Mouse (Mus musculus) heart, embryonic 11.5 days (tissue): Measurements from ENCODE around the gene Hist1h4m. TPM values are rescaled to one million over a fixed set of nuclear protein-coding genes. Genes with fewer than 3 reads are reported as not detected.
"Not testable (repeated sequence)": the region's sequence is repeated elsewhere in the genome, so short reads cannot be mapped to it uniquely, and the experiment has no call there.

Experiments
- ATAC-seq: fragments of 200-750 bp; cut with Nextera tagmentation; replicated peaks from 2 replicates; pipeline ENCODE4 v1.8.0; 2017; ENCODE audit warnings: moderate library complexity; ENCODE audit not compliant: insufficient number of reproducible peaks, low FRiP score, low TSS enrichment
- H3K27ac ChIP-seq: fragments of 300-500 bp; sonication (generic); 2 replicates; pipeline ENCODE4 v1.5.1; 2014; ENCODE audit warnings: mild to moderate bottlenecking, low read depth, low read length
- H3K27me3 ChIP-seq: fragments of 300-500 bp; sonication (generic); 2 replicates; pipeline ENCODE4 v1.6.1; 2014; ENCODE audit warnings: mild to moderate bottlenecking, low read length, mixed read lengths; ENCODE audit not compliant: control insufficient read depth, insufficient read depth
- H3K36me3 ChIP-seq: fragments of 300-500 bp; sonication (generic); 2 replicates; pipeline ENCODE4 v1.6.1; 2014; ENCODE audit warnings: mild to moderate bottlenecking, low read length, moderate library complexity, mixed read lengths; ENCODE audit not compliant: control insufficient read depth, insufficient read depth
- H3K4me1 ChIP-seq: fragments of 300-500 bp; sonication (generic); 2 replicates; pipeline ENCODE4 v1.6.1; 2014; ENCODE audit warnings: low read length; ENCODE audit not compliant: control insufficient read depth, insufficient read depth
- H3K4me2 ChIP-seq: fragments of 300-500 bp; sonication (generic); 2 replicates; pipeline ENCODE4 v1.6.1; 2014; ENCODE audit warnings: mild to moderate bottlenecking, moderate library complexity
- H3K4me3 ChIP-seq: fragments of 300-500 bp; sonication (generic); 2 replicates; pipeline ENCODE4 v1.5.1; 2014; ENCODE audit warnings: low read depth, low read length
- H3K9ac ChIP-seq: fragments of 300-500 bp; sonication (generic); 2 replicates; pipeline ENCODE4 v1.6.1; 2014; ENCODE audit warnings: mild to moderate bottlenecking, low read depth, low read length, moderate library complexity
- H3K9me3 ChIP-seq: fragments of 300-500 bp; sonication (generic); replicated peaks from 2 replicates; pipeline ENCODE4 v1.6.1; 2016; ENCODE audit warnings: low read length; ENCODE audit not compliant: control insufficient read depth
- WGBS: fragments of 180-500 bp; shearing (Covaris S2); extraction: QIAGEN DNeasy Blood & Tissue Kit; methylation state at CpG from one replicate; pipeline ENCODE4 v1.1.7; 2014; ENCODE audit not compliant: insufficient replicate concordance; 5-methylcytosine and 5-hydroxymethylcytosine counted together
- polyA plus RNA-seq: library from polyadenylated mRNA; unstranded; fragments of >200 nt; fragmentation: Nextera tagmentation; extraction: Ambion mirVana; gene quantifications from 2 replicates; pipeline ENCODE4 v1.2.1, GENCODE M21; 2014

The Hist1h4m gene
- polyA plus RNA-seq, 1 experiment from 2014 or later = not detected

DNA sequence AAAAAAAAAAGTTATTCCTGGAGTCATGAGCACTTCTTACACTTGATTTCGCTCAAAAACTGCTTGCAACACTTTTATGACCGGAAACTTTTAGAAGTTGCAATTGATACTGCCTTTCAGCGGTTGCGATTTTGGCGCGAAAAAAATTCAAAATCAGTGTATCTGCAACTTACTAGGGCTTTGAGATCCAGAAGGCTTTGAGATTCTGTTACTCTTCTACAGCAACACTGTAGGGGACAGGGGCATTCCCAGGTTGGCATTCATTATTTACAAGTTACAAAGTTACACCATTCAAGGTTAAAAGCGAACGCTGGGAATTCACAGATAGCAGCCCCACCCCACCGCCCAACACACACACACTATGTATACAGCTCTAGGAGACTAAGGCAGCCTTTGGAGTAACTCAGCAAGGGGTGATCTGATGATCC is 27.8 kb upstream of the Hist1h4m start:
- 3% methylated on average over 9 of the region's 9 CpGs for WGBS
- Histone ChIP-seq H3K4me2 (peak overlapping the region; percentile 75), H3K4me1 (peaks cover 13% of the 10 kb centered on the region; the same call in 1 of the 2 replicates), H3K36me3 (no peaks in the 10 kb centered on the region), H3K4me3 (peak overlapping the region; percentile 39), H3K27ac (peak overlapping the region; percentile 82), H3K27me3 (no peaks in the 10 kb centered on the region), H3K9ac (peak overlapping the region; percentile 71), H3K9me3 (no peaks in the 10 kb centered on the region)
- ATAC-seq = no peak

DNA sequence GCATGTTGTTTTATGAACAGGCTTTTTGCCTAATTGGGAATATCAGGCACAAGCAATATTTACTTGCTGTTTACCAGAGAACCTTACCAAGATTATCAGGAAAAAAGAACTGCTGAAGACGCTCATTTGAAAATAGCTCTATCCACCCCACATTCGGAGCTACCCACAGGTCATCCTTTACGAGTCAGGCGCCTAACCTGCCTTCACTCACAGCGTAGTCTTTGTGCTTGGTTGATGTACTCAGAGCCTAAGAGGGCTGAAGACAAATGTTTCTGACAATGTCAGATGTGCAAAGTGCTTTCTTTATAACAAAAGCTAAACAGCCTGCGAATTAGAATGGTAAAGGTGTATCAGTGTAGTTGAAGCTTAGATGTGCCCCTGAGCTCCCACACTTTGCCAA is 27.2 kb upstream of the Hist1h4m start:
- Histone ChIP-seq H3K4me1 (peaks cover 13% of the 10 kb centered on the region; the same call in 1 of the 2 replicates), H3K36me3 (no peaks in the 10 kb centered on the region), H3K27me3 (no peaks in the 10 kb centered on the region), H3K9me3 (no peaks in the 10 kb centered on the region), H3K9ac (peak overlapping the region; percentile 71), H3K4me3 (no peak overlapping the region), H3K27ac (peak overlapping the region; percentile 82), H3K4me2 (peak overlapping the region; percentile 75)
- no peak for ATAC-seq
- WGBS = 39% methylated on average over 6 of the region's 6 CpGs

GRCm38 (mm10) chr13:21786189-21786898 is 25.2 kb upstream of the Hist1h4m start:
- Histone ChIP-seq H3K4me3 (peak overlapping the region; percentile 39), H3K36me3 (no peaks in the 10 kb centered on the region), H3K4me1 (peaks cover 16% of the 10 kb centered on the region), H3K27me3 (no peaks in the 10 kb centered on the region), H3K4me2 (peak overlapping the region; percentile 61), H3K9ac (peak overlapping the region; percentile 69; the same call in 1 of the 2 replicates), H3K9me3 (no peaks in the 10 kb centered on the region), H3K27ac (peak overlapping the region; percentile 84)
- 9% methylated on average over 8 of the region's 8 CpGs for WGBS
- no peak for ATAC-seq

DNA sequence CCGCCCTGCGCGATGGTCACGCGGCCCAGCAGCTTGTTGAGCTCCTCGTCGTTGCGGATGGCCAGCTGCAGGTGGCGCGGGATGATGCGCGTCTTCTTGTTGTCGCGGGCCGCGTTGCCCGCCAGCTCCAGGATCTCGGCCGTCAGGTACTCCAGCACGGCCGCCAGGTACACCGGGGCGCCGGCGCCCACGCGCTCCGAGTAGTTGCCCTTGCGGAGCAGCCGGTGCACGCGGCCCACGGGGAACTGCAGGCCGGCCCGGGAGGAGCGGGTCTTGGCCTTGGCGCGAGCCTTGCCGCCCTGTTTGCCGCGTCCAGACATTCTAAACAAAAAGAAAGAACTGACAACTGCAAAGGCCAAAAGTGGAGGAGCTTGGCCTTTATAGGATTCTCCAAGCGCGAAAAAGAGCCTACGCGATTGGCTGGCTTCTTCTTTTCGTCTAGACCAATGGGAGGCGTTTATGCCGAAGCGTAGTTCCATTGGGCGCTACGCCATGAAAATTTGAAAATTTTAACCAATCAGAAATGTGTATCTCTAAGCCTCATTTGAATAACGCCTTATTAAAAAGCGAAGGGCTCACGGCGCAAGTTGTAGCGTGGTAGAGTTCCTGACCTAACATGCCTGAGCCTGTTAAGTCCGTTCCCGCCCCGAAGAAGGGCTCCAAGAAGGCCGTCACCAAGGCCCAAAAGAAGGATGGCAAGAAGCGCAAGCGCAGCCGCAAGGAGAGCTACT is 24.5 kb upstream of the Hist1h4m start, which contains the start of the genes Hist1h2an and Hist1h2bp:
Gene Hist1h2an (minus strand): TSS at position 320 of the 731 bp plus-strand sequence.
Gene Hist1h2bp (plus strand): TSS at position 563 of the 731 bp plus-strand sequence.
- H3K27ac ChIP-seq = peak within 1 kb of the TSS; percentile 84

DNA sequence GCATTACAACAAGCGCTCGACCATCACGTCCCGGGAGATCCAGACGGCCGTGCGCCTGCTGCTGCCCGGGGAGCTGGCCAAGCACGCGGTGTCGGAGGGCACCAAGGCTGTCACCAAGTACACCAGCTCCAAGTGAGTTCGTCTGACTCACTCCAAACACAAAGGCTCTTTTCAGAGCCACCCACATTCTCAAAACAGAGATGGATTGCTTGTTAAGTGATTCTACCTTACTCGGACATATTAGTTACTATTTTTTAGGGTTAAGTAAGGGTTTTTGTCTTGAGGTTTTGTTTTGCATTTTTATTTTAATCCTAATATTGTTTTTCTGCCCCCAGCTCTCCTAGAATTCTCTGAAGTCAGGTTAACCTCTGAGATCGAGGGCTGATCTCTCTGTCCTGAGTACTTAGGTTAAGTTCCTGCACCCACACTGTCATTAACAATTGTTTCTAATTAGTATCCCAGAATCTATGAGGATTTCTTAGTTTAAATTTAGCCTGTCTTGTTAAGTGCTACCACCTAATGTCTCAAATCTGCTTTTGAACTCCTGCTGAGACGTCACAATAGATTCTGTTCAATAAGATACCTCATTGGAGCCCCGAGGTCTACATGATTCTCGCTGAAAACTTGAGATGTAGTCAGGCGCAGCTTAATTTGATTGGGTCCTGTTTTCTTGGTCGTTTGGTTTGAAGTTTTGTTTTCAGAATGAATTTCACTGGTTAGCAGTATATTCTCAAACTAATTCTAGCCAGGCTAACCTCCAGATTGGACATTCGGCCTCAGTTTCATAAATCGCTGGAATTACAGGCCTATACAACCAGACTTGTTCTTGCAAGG is 23.6 kb upstream of the Hist1h4m start:
- peaks cover 12% of the 10 kb centered on the region for H3K4me1 ChIP-seq
- H3K4me2 ChIP-seq = peak overlapping the region; percentile 60
- no peaks in the 10 kb centered on the region for H3K9me3 ChIP-seq
- no peaks in the 10 kb centered on the region for H3K27me3 ChIP-seq
- H3K27ac ChIP-seq = peak overlapping the region; percentile 79
- no peaks in the 10 kb centered on the region for H3K36me3 ChIP-seq
- 0 out of 2 replicates have a peak, but pooled peaks have one; percentile 1 for ATAC-seq
- peak overlapping the region; percentile 54; the same call in 1 of the 2 replicates for H3K9ac ChIP-seq
- peak overlapping the region; percentile 27 for H3K4me3 ChIP-seq
- 29% methylated on average over 13 of the region's 21 CpGs for WGBS

More for the DNA sequence above, 24.5 kb upstream of the Hist1h4m start, which contains the start of the genes Hist1h2an and Hist1h2bp:
- Histone ChIP-seq H3K9ac (peak within 1 kb of the TSS; percentile 69; the same call in 1 of the 2 replicates), H3K4me3 (peak within 1 kb of the TSS; percentile 39), H3K4me2 (peak within 1 kb of the TSS; percentile 61), H3K4me1 (peaks cover 16% of the 10 kb centered on the region)
- H3K9me3 ChIP-seq, H3K36me3 ChIP-seq, H3K27me3 ChIP-seq: not testable (repeated sequence)
- peak; percentile 95 for ATAC-seq
- WGBS = under 1% methylated on average over 38 of the region's 63 CpGs

- no peak overlapping the region for H3K27ac ChIP-seq
- no peaks in the 10 kb centered on the region for H3K36me3 ChIP-seq
- no peak overlapping the region for H3K4me3 ChIP-seq
- H3K4me2 ChIP-seq = no peak overlapping the region
- H3K9me3 ChIP-seq = no peaks in the 10 kb centered on the region
- 56% methylated on average over 6 of the region's 6 CpGs for WGBS
- no peaks in the 10 kb centered on the region for H3K27me3 ChIP-seq
- no peak for ATAC-seq
- H3K9ac ChIP-seq = no peak overlapping the region
- H3K4me1 ChIP-seq = peaks cover 5% of the 10 kb centered on the region; the same call in 1 of the 2 replicates
Observed at GRCm38 (mm10) chr13:21789925-21790324, 21.6 kb upstream of the Hist1h4m start.

- 6% methylated on average over 18 of the region's 18 CpGs for WGBS
- Histone ChIP-seq H3K27ac (0 out of 2 replicates have a peak overlapping the region, but pooled peaks have one; percentile 35), H3K4me1 (peaks cover 5% of the 10 kb centered on the region; the same call in 1 of the 2 replicates), H3K27me3 (no peaks in the 10 kb centered on the region), H3K4me3 (peak overlapping the region; percentile 33), H3K36me3 (no peaks in the 10 kb centered on the region), H3K9me3 (no peaks in the 10 kb centered on the region), H3K9ac (peak overlapping the region; percentile 69), H3K4me2 (peak overlapping the region; percentile 68)
- ATAC-seq = no peak
Observed at GRCm38 (mm10) chr13:21790601-21791283, 20.8 kb upstream of the Hist1h4m start.
